Comparison of ENCODE assay signal across 8 mouse cellular contexts in genomic region chr2:73745647-73746374, GRCm38 (mm10). TPM values are rescaled to one million over a fixed set of nuclear protein-coding genes. Genes with fewer than 3 reads are reported as not detected.
DNase-seq lines count a peak whose midpoint lies in the region; ATAC-seq and TF ChIP-seq lines count a peak whose summit lies in the region.

No protein-coding gene starts in this region.

- TF ChIP-seq POLR2A in brain, embryonic 14.5 days (IDR thresholded peaks at IDR 0.05; ENCODE audit: borderline replicate concordance, extremely low read depth, insufficient read depth, insufficient read length, poor library complexity, severe bottlenecking): no peak

- DNase-seq in cerebellum, postnatal 10 days: peak; percentile 49 to 55
- no peak for DNase-seq in cerebellum, adult 11-12 months
- DNase-seq in layer of hippocampus, adult 2 months (ENCODE audit: low spot score in 2 of 2): peak; percentile 39 to 47
- no peak for DNase-seq in layer of hippocampus, postnatal 36 days
- DNase-seq in brain, embryonic 14.5 days (ENCODE audit: low read depth): peak; percentile 49
- peak; percentile 77 for DNase-seq in lung, postnatal 0 days (ENCODE audit: low spot score)
- no peak for DNase-seq in natural killer cell, adult 2 months (ENCODE audit: low spot score in 2 of 2)
- no peak for DNase-seq in yolk sac, embryonic 10.5 days (ENCODE audit: low spot score)

- no peak overlapping the region for H3K4me2 ChIP-seq in lung, postnatal 0 days (replicated peaks; ENCODE audit: low read depth, low read length)

- no peak overlapping the region for H3K9ac ChIP-seq in lung, postnatal 0 days (replicated peaks; ENCODE audit: low read depth)

- no peaks in the 10 kb centered on the region for H3K36me3 ChIP-seq in lung, postnatal 0 days (ENCODE audit: insufficient read depth, low read length)

- TF ChIP-seq CTCF in layer of hippocampus, adult 2 months (conservative IDR thresholded peaks at IDR 0.05): peak; percentile 95
- TF ChIP-seq CTCF in brain, embryonic 14.5 days (IDR thresholded peaks at IDR 0.05; ENCODE audit: borderline replicate concordance, extremely low read depth, insufficient read depth, insufficient read length): peak; percentile 53; the same call in 1 of the 2 replicates
- peak; percentile 85 for TF ChIP-seq CTCF in lung, postnatal 0 days (IDR thresholded peaks at IDR 0.05)

- WGBS in lung, postnatal 0 days: 32% methylated on average over 3 of the region's 3 CpGs

- H3K9me3 ChIP-seq in lung, postnatal 0 days (ENCODE audit: low read length): no peaks in the 10 kb centered on the region

- no peaks in the 10 kb centered on the region for H3K27me3 ChIP-seq in lung, postnatal 0 days (replicated peaks; ENCODE audit: insufficient read depth, low read length)

- ATAC-seq in lung, postnatal 0 days: no peak

- H3K4me1 ChIP-seq in lung, postnatal 0 days (ENCODE audit: insufficient read depth, low read depth, low read length): no peaks in the 10 kb centered on the region

- TF ChIP-seq EP300 in lung, postnatal 0 days (IDR thresholded peaks at IDR 0.05): no peak

- H3K27ac ChIP-seq in layer of hippocampus, adult 2 months: peak overlapping the region; percentile 40; the same call in 1 of the 2 replicates
- H3K27ac ChIP-seq in lung, postnatal 0 days (ENCODE audit: low read length): no peak overlapping the region

- H3K4me3 ChIP-seq in layer of hippocampus, adult 2 months: no peak overlapping the region
- no peak overlapping the region for H3K4me3 ChIP-seq in lung, postnatal 0 days (ENCODE audit: low read depth, low read length)

RNA-seq across cellular contexts. Expression of gene Chn1, which starts 29.3 kb away (rescaled TPM):
- 1,000 to 10,000 TPM; 1,742 to 1,751 TPM for total RNA-seq in layer of hippocampus, adult 2 months (2021)
- total RNA-seq in layer of hippocampus, postnatal 36 days (2021): 1,000 to 10,000 TPM; 1,726 to 1,746 TPM
- polyA plus RNA-seq in brain, embryonic 14.5 days (2012; rRNA removed): 194 and 219 TPM in 2 replicates
- 26.9 and 27.6 TPM in 2 replicates for polyA plus RNA-seq in lung, postnatal 0 days (2015; fragmentation: Nextera tagmentation; extraction: Ambion mirVana)

Comparison
In these comparisons a context has a peak if more than half of its experiments do, and no peak if none do; other contexts are left out.
1. DNase-seq: peak in cerebellum, postnatal 10 days (2 of 2), layer of hippocampus, adult 2 months (2 of 2), brain, embryonic 14.5 days (single experiment) and lung, postnatal 0 days (single experiment); none in cerebellum, adult 11-12 months (single experiment), layer of hippocampus, postnatal 36 days (0 of 2), natural killer cell, adult 2 months (0 of 2) and yolk sac, embryonic 10.5 days (single experiment).
2. Peak in every context shown above with its lines, with median percentiles within 50 percentile points of each other: CTCF ChIP-seq.